Mouse (Mus musculus) spleen, adult 2 months (tissue): ENCODE data around the gene Epha4. TPM values are rescaled to one million over a fixed set of nuclear protein-coding genes. Genes with fewer than 3 reads are reported as not detected.

Experiments
- DNase-seq, 2 experiments: peaks; one replicate each; pipeline versions ENCODE4 v3.0.0 to v3.0.0-alpha.2; 2012 to 2021; ENCODE audit warnings: low spot score in 2 of 2, low read depth in 1 of 2
- H3K27ac ChIP-seq: fragments of 200-500 bp; 2 replicates; pipeline ENCODE4 v1.5.1; 2012; ENCODE audit warnings: low read length, inconsistent platforms; ENCODE audit not compliant: insufficient read depth
- H3K27me3 ChIP-seq: fragments of 200-500 bp; 2 replicates; pipeline ENCODE4 v1.6.1; 2012; ENCODE audit warnings: mild to moderate bottlenecking, moderate library complexity, low read length, inconsistent platforms; ENCODE audit not compliant: control insufficient read depth, insufficient read depth
- H3K36me3 ChIP-seq: fragments of 200-500 bp; 2 replicates; pipeline ENCODE4 v1.6.1; 2012; ENCODE audit warnings: mild to moderate bottlenecking, low read length, inconsistent platforms; ENCODE audit not compliant: control insufficient read depth, insufficient read depth
- H3K4me1 ChIP-seq: fragments of 200-500 bp; 2 replicates; pipeline ENCODE4 v1.6.1; 2011; ENCODE audit warnings: inconsistent platforms; ENCODE audit not compliant: control insufficient read depth, insufficient read depth, insufficient read length
- H3K4me3 ChIP-seq: fragments of 200-500 bp; 2 replicates; pipeline ENCODE4 v1.5.1; 2011; ENCODE audit warnings: mild to moderate bottlenecking, inconsistent platforms; ENCODE audit not compliant: insufficient read depth, insufficient read length; ENCODE audit errors: extremely low read depth
- CTCF ChIP-seq: fragments of 200-500 bp; IDR thresholded peaks from 2 replicates; pipeline ENCODE4 v1.5.1; 2011; ENCODE audit warnings: mild to moderate bottlenecking, inconsistent platforms; ENCODE audit not compliant: insufficient read depth, insufficient read length, insufficient replicate concordance; ENCODE audit errors: extremely low read depth
- POLR2A ChIP-seq: fragments of 200-500 bp; IDR thresholded peaks from 2 replicates; pipeline ENCODE4 v1.6.1; 2011; ENCODE audit warnings: low read depth, low read length, inconsistent platforms
- WGBS: fragments of 180-500 bp; shearing (Covaris S2); methylation state at CpG from one replicate; pipeline ENCODE4 v1.1.7; 2018; 5-methylcytosine and 5-hydroxymethylcytosine counted together
- polyA plus RNA-seq: library from polyadenylated mRNA; depleted of rRNA; stranded (reverse); fragments of >200 nt; gene quantifications from 2 replicates; pipeline ENCODE4 v1.2.3, GENCODE M21; 2012

The Epha4 gene
- polyA plus RNA-seq, 1 experiment = 0.36 TPM

DNA sequence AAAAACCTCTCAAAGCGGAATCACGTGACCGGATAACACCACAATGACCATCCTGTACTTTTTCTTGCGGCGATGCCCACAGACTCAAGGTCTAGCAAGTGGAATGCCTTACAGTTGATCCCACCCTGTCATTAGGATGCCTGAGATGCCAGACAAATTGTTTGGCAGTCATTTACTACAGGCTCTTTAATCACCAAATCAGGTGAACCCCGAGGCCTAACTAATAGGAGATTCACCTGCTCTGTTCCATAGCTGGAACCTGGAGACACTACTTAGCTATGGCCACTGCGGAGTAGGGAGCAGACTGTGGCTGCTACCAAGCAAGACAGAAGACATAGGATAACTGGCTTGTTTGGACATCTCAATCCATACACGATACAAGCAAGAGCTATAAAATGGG lies 9.6 kb downstream of the Epha4 start:
- TF ChIP-seq CTCF (no peak), POLR2A (no peak)
- DNase-seq = no peak
- Histone ChIP-seq H3K36me3 (no peaks in the 10 kb centered on the region), H3K4me3 (no peak overlapping the region), H3K27ac (no peak overlapping the region), H3K27me3 (no peaks in the 10 kb centered on the region), H3K4me1 (no peaks in the 10 kb centered on the region)
- 89% methylated on average over 8 of the region's 8 CpGs for WGBS

GRCm38 (mm10) chr1:77504813-77505212 lies 10.1 kb downstream of the Epha4 start:
- 73% methylated on average over 2 of the region's 2 CpGs for WGBS
- no peaks in the 10 kb centered on the region for H3K27me3 ChIP-seq

DNA sequence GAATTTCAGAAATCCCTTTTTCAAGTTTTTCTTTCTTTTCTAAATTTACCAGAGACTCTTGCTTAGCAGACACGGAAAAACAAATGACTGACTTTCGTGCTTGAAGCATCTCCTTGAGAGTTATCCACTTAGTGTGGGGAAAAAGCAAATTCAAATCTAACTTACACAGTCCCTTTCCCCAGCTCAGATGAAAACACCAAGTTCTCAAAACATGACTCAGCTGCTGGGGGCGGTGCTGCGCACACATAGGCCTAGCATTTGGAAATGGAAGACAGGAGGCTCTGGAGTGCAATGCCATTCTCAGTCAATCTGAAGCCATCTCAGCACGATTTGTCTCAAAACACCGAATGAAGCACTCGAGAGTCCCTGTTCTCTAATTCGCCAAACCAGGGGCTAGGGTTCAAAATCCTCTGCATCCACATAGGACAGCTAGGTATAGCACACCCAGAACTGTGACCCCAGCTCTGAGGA lies 11.1 kb downstream of the Epha4 start:
- Histone ChIP-seq H3K36me3 (no peaks in the 10 kb centered on the region), H3K27me3 (no peaks in the 10 kb centered on the region), H3K27ac (no peak overlapping the region), H3K4me1 (no peaks in the 10 kb centered on the region), H3K4me3 (no peak overlapping the region)
- no peak for DNase-seq
- TF ChIP-seq POLR2A (no peak), CTCF (no peak)
- 95% methylated on average over 8 of the region's 8 CpGs for WGBS

More at GRCm38 (mm10) chr1:77504813-77505212, 10.1 kb downstream of the Epha4 start:
- H3K4me1 ChIP-seq = no peaks in the 10 kb centered on the region
- no peak overlapping the region for H3K27ac ChIP-seq
- no peak for DNase-seq
- no peaks in the 10 kb centered on the region for H3K36me3 ChIP-seq
- no peak overlapping the region for H3K4me3 ChIP-seq
- TF ChIP-seq CTCF = no peak
- TF ChIP-seq POLR2A = no peak

DNA sequence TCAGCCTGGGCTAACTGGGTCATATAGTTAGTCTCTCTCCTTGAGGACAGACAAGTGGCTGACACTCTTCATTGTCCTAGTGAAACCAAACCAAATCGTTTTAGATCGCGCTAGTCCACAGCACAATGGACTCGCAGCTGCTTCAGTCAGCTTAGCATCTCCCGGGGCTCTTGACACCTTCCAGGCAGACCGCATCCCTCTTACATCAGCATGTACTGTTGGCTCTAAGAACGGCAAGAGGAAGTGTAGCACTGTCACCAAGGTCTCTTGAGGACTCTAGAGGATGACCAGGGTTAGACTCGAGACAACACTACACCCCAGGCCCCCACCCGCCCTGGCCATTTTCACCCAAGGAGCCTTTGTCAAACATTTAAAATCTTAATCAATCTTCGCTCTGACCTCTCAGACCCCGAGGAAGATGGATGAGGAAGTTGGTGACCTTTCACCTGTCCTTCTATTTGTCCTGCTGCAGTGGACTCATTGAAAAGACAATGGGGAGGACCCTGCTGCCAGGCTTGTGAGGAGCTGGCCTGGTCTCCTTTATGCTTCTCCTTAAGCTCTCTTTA lies 12.3 kb downstream of the Epha4 start:
- no peak for DNase-seq
- Histone ChIP-seq H3K4me3 (no peak overlapping the region), H3K4me1 (no peaks in the 10 kb centered on the region), H3K27ac (no peak overlapping the region), H3K36me3 (no peaks in the 10 kb centered on the region), H3K27me3 (no peaks in the 10 kb centered on the region)
- TF ChIP-seq CTCF (no peak), POLR2A (no peak)
- WGBS = 73% methylated on average over 11 of the region's 11 CpGs

GRCm38 (mm10) chr1:77501363-77501933 lies 13.4 kb downstream of the Epha4 start:
- H3K27me3 ChIP-seq = no peaks in the 10 kb centered on the region
- H3K4me3 ChIP-seq = no peak overlapping the region
- WGBS = 89% methylated on average over 13 of the region's 13 CpGs
- no peak for DNase-seq
- no peak for TF ChIP-seq POLR2A
- no peak for TF ChIP-seq CTCF
- H3K4me1 ChIP-seq = no peaks in the 10 kb centered on the region
- H3K36me3 ChIP-seq = no peaks in the 10 kb centered on the region
- no peak overlapping the region for H3K27ac ChIP-seq

- Histone ChIP-seq H3K36me3 (no peaks in the 10 kb centered on the region), H3K4me3 (no peak overlapping the region), H3K27ac (no peak overlapping the region), H3K27me3 (no peaks in the 10 kb centered on the region), H3K4me1 (no peaks in the 10 kb centered on the region)
- TF ChIP-seq POLR2A = no peak
- no peak for TF ChIP-seq CTCF
- DNase-seq = no peak
- WGBS = 79% methylated on average over 4 of the region's 4 CpGs
Observed at GRCm38 (mm10) chr1:77497506-77497905, 17.4 kb downstream of the Epha4 start.

GRCm38 (mm10) chr1:77496468-77497181 lies 18.3 kb downstream of the Epha4 start:
- Histone ChIP-seq H3K4me1 (no peaks in the 10 kb centered on the region), H3K36me3 (no peaks in the 10 kb centered on the region), H3K27me3 (no peaks in the 10 kb centered on the region), H3K27ac (no peak overlapping the region), H3K4me3 (no peak overlapping the region)
- TF ChIP-seq CTCF (no peak), POLR2A (no peak)
- WGBS = 57% methylated on average over 11 of the region's 11 CpGs
- no peak for DNase-seq
